Mouse (Mus musculus) layer of hippocampus, adult 9-10 months (tissue): ENCODE results near the gene Hoxc4.

Experiments
- DNase-seq: peaks from one replicate; pipeline ENCODE4 v3.0.0; 2022; ENCODE audit warnings: low spot score

The Hoxc4 gene

GRCm38 (mm10) chr15:103011928-103012486 lies 6.7 kb upstream of the Hoxc4 start:
- no peak for DNase-seq

DNA sequence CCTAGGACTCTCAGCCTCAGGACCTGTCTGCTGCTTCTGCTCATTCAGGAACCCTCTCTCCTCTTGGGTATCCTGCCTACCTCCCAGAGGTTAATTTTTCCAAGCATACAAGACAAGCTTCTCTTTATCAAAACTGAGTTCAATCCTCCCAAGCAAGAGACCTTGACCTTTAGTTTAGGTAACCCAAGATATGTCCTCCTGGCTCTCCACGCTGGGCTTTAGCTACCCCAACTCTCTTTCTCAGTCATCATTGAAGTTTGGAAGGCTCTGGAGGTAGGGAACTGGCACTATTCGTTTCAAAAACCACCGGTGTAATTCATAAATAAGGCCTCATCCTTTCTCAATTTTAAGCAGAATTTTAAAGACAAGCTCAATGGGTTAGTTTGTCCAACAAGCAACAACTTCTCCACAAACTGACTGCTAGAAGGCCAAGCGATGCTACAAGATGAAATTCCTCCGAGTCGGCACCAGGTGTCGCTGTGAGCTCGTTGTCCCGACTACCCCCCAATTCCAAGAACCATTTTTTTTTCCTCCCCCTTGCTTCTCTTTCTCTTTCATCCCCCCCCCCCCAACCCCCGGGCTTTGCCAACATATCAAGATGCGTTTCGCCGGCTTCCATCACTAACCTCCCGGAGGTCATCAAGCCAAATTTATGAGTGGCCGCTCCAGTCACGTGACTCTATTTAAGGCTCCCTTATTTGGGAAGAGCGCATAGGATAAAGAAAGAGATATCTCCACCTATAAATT lies 5.3 kb upstream of the Hoxc4 start:
- DNase-seq: no peak

GRCm38 (mm10) chr15:103014166-103015008 lies 4.3 kb upstream of the Hoxc4 start:
- DNase-seq: no peak

- DNase-seq: no peak
Observed at GRCm38 (mm10) chr15:103015009-103015399, 3.7 kb upstream of the Hoxc4 start.

DNA sequence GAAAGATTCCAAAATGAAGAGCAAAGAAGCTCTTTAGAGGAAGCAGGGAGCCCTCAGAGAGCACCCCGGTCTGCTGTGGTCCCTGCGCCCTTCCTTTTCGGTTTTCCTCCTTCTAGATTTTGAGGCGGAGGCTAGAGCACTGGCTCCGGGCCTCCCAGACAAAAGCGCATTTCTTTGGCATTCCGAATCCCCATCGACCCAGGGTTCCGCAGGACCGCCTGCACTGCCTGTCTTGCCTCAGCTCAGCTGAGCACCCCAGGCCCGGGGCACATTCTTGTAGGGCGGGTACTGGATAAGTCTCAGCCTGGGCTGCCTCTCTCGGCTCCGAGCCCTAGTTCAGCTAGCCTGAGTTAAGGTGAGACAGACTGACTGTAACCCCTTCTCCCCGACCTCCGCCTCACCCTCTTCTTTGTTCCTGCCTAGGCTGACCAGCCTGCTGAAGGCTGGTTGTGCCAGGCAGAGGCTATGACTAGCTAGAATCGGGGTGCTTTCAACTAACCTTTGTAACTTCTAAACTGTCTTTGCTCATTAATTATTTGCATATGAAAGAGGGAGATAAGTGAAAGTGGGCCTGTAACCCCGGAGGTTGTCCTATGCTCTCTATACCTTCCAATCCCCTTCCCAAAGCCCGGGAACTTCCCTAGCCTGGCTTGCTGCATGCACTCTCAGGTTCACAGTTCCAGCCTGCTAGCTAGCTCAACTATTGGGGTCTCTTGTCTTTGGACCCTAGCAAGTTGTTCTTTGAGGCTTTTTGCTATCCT lies 3.1 kb upstream of the Hoxc4 start:
- no peak for DNase-seq

GRCm38 (mm10) chr15:103020899-103021418 lies 2.2 kb downstream of the Hoxc4 start:
- no peak for DNase-seq

GRCm38 (mm10) chr15:103021544-103021943 lies 2.8 kb downstream of the Hoxc4 start:
- DNase-seq: no peak

DNA sequence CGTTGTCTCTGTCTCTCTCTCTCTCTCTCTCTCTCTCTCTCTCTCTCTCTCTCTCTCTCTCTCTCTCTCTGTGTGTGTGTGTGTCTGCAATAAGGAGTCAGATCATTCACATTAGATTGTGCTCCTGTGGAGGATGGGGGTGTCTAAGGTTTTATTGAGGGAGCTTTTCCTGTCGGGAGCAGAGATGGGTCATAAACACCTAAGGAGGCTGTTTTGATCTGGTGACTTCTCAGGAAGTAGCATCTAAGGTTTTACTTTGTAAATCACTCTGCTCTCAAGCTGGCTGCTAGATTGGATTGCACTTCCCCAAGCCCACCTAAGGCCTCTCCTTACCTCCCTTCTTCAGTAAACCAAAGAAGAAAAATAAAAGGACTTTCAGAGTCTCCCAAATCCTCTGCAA lies 5.4 kb downstream of the Hoxc4 start:
- DNase-seq: no peak

- no peak for DNase-seq
Observed at GRCm38 (mm10) chr15:103027266-103028235, 8.8 kb downstream of the Hoxc4 start.

DNA sequence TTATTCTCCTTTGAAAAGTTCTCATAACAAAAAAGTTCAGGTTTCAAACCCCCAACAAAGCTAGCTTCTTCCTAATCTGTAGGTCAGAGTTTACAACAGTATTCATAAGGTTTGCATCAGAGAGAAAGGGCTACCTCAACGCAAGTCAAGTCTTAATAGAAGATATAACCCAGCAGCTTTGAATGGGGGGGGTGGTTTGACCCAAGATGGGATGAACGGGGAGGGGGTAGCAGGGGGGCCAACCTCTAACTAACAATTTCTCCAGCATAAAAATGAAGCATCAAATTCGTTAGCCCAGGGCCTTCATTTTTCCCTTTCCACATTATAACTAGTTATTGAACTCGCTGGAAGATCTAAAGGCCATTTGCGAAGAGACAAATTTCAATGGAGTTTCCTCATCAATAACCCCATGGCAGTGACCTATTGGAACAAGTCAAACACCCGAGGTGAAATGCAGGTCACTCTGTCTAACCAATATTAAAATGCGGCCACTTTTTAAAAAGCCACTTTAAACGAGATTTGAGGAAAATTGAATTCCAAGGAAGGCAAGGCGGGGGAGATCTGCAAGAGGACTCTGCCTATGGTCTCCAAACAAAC lies 10.3 kb downstream of the Hoxc4 start:
- DNase-seq: no peak

- no peak for DNase-seq
Observed at GRCm38 (mm10) chr15:103030142-103030541, 11.4 kb downstream of the Hoxc4 start.

GRCm38 (mm10) chr15:103032167-103032566 lies 13.4 kb downstream of the Hoxc4 start:
- no peak for DNase-seq

GRCm38 (mm10) chr15:103032646-103033575 lies 14.2 kb downstream of the Hoxc4 start:
- no peak for DNase-seq

DNA sequence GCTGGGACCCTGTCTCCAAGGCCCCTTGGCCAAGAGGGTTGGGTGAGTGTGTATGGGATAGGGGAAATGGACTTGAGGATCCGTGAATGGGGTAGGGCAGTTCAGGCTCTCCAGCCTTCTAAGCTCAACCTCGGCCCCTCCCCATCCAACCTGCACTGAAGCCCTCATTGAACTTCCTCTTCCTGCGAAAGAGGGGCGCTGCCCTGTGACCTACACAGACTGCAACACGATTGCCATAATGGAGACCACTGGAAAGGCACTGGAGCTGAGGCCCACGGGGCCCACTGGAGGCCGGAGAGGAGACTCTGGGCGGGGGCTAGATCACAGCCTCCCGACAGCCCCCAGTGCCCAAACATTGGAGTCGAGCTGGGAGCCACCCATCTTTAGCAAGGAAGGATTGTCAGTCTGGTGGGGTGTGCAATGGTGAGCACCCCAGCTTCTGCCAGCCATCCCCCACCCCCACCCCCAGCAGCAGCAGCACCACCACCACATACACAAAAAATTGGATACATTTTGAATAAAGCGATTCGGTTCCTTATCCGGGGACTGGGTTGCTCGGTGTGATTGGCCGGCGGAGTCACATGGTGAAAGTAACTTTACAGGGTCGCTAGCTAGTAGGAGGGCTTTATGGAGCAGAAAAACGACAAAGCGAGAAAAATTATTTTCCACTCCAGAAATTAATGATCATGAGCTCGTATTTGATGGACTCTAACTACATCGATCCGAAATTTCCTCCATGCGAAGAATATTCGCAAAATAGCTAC lies 15.5 kb downstream of the Hoxc4 start:
- DNase-seq: no peak

GRCm38 (mm10) chr15:103034807-103035547 lies 16.2 kb downstream of the Hoxc4 start:
- no peak for DNase-seq

DNA sequence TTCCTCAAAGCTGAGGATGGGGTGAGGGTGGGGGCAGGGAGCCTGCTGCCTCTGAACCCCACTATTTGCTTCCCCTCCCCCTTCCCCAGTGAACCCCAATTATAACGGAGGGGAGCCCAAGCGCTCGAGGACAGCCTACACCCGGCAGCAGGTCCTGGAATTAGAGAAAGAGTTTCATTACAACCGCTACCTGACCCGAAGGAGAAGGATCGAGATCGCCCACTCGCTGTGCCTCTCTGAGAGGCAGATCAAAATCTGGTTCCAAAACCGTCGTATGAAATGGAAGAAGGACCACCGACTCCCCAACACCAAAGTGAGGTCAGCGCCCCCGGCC lies 16.8 kb downstream of the Hoxc4 start:
- no peak for DNase-seq

GRCm38 (mm10) chr15:103037579-103037978 lies 18.8 kb downstream of the Hoxc4 start:
- no peak for DNase-seq
